Mouse (Mus musculus) v-Abl transformed pro-B cells (cell line): ENCODE data around the gene Galc.

Experiments used
- in situ Hi-C, 2 experiments: fragments of 400-800 bp; cut with MboI; formaldehyde crosslinking; loops; one replicate each; pipeline ENCODE4 v1.15.1; 2025; ENCODE audit not compliant: unreplicated experiment in 2 of 2

The Galc gene

DNA sequence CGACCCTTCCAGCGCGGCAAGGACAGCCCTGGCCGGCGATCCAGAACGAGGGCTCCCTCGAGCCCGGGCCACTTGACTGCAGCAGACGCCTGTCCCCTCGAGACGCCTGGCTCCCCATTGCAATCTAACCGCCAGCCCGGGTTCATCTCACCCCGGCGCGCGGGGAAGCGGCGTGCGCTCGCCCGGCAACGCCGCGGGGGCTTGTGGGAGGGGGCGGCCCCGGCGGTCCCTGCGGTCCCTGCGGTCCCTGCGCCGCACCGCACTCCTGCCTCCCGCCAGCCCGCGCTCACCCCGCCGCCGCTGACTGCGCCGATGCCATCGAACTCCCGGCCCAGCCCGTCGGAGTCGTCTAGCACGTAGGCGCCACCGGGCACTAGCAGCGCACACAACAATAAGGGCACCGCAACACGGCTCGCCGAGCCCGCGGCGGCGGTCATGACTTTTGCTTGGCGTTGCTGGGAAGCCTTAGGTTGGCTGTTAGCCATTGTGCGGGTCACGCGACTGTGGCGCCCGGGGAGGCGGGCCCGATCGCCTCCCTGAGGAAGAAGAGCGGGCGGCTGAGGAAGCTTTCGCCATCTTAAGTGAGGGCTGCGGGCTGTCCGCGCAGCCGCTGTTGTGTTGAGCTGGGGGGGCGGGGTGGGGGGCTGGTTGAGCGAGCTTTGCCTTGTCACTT is at the start of gene Galc:
Galc (minus strand) TSS at position 615 of the 673 bp plus-strand sequence.
- in situ Hi-C loops, result no loop called here

- in situ Hi-C loops, result no loop called here
Observed at GRCm38 (mm10) chr12:98307179-98307915, 48.1 kb upstream of the Galc start.

- in situ Hi-C loops, result no loop called here
Observed at GRCm38 (mm10) chr12:98303013-98303412, 43.8 kb upstream of the Galc start.

- in situ Hi-C loops, result no loop called here
Observed at GRCm38 (mm10) chr12:98301980-98302379, 42.7 kb upstream of the Galc start.

DNA sequence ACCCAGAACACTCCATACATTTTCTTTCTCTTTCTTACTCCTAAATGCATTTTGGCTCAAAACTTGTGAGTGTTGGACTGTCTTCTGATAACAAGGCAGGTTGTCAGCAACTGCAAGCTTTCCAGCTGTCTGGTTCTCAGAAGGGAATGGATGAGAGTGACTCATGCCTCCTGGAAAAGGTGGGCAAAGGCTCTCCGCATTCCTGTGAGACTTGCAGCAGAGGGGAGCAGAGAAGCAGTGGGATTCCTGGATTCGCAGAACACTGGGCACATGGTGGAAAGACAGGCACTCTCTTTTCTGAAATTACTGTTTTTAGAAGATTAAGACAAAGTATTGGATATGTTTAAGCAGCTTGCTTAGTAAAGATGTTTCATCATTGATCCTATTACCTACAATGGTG is 35.0 kb upstream of the Galc start:
- in situ Hi-C loops, result no loop called here

DNA sequence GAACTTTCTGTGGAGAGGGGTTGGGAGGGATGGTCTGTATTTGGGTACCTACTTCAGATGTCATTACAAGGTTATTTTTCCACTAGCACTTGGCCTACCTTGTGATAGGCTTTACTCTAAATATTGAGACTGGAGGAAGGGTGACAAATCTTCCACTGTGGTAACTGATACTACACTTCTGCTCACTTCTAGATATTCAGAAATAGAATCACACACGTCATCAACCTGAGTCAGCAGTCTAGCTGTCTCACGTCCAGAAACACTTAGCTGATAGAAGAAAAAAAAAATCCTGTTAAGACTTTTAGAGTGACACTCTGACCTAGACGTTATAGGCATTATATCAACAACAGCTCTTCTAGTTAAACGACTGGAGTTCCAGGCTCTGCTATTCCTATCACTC is 33.0 kb upstream of the Galc start:
- in situ Hi-C loops, result no loop called here

- in situ Hi-C loops, result no loop called here
Observed at GRCm38 (mm10) chr12:98290475-98290874, 31.2 kb upstream of the Galc start.

GRCm38 (mm10) chr12:98284477-98284876 is 25.2 kb upstream of the Galc start:
- in situ Hi-C loops, result loop anchor here (10.0 kb wide), 1 partner anchor 600 kb away; no protein-coding TSS in a partner anchor

DNA sequence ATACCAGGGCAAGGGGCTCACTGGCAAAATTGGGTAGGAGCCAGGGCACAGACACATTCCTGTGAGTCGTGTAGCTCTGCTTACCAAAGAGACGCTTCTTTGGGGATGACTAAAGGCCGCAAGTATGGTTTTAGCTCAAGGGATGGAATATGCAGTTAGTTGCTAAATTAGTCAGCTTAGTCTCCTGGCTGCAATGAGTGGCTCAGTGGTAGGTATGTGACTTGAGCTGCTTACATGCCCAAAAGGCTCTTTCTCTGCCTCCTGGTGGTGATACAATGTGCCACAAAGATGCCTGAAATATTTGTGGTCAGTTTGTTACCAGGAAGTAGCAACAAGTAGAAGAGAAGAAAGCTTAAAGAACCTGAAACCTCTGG is 24.2 kb upstream of the Galc start:
- in situ Hi-C loops, result loop anchor here (10.0 kb wide), 1 partner anchor 601 kb away; no protein-coding TSS in a partner anchor

DNA sequence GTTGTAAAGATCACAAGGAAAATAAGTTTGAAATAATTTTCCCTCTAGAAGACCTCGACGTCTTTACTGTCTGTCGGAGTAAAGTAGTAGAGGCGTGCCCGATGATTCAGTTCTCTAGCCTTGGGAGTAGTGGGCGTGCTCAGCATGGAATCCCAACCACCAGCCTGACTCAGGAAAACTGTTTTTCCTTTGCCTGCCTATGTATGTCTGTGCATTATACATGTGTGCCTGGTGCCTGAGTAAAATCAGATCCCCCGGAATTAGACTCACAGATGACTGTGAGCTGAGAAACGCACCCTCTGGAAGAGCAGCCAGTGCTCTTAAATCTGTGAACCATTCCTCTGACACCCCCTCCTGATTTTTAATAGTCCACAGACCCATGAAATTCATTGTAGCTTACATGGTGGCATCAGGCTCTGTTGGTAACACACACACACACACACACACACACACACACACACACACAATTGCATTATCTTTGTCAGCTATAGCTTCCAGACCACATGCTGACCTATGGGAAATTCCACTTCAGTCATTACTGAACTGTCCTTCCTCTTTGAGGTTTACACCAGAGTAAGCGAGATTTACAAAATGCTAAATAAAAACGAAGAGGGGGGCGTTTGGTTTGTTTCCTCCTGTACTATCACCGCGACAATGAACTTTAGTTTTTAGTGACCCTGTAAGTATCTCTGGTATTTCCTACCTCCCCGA is 23.7 kb upstream of the Galc start:
- in situ Hi-C loops, result loop anchor here (10.0 kb wide), 1 partner anchor 602 kb away; no protein-coding TSS in a partner anchor

DNA sequence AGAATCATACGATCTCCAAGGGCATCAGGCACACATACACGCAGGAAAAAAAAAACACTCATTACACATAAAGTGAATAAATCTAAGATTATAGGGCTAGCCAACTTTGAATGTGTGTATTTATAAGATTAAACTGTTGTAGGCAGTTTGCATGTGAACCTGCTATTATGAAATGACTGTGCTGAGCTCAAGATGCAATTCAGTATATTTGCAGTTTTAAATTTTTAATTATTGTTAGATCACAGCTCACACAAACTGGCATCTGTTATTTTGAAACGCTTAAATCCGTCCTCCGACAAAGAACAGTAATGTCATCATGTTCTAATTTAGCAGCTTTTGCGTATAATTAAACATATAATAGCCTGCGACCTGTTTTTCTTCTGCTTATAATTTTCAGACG is 21.7 kb upstream of the Galc start:
- in situ Hi-C loops, result loop anchor here (10.0 kb wide), 1 partner anchor 604 kb away; no protein-coding TSS in a partner anchor

- in situ Hi-C loops, result loop anchor here (10.0 kb wide), 1 partner anchor 604 kb away; no protein-coding TSS in a partner anchor
Observed at GRCm38 (mm10) chr12:98280530-98280929, 21.3 kb upstream of the Galc start.

DNA sequence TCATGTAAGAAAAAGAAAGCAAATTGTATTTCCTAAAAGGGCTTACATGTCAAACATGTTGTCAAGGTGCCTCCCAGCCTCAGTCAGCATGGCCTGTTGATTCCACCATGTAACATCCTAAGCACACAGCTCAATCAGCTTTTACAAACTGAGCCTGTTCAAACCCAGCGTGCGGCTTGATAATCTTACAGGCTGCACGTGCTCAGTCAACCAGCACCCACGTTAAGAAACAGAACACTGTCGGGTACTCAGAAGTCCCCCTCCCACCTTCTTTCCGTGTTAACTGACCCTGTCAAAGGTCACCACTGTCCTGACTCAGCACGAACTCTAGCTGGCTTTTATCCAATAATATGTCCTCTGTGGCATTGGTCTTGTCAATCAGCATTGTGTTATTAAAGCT is 13.2 kb upstream of the Galc start:
- in situ Hi-C loops, result loop anchor here in 1 of 2 experiments (10.0 kb wide), 2 partner anchors 182 to 312 kb away; no protein-coding TSS in a partner anchor

DNA sequence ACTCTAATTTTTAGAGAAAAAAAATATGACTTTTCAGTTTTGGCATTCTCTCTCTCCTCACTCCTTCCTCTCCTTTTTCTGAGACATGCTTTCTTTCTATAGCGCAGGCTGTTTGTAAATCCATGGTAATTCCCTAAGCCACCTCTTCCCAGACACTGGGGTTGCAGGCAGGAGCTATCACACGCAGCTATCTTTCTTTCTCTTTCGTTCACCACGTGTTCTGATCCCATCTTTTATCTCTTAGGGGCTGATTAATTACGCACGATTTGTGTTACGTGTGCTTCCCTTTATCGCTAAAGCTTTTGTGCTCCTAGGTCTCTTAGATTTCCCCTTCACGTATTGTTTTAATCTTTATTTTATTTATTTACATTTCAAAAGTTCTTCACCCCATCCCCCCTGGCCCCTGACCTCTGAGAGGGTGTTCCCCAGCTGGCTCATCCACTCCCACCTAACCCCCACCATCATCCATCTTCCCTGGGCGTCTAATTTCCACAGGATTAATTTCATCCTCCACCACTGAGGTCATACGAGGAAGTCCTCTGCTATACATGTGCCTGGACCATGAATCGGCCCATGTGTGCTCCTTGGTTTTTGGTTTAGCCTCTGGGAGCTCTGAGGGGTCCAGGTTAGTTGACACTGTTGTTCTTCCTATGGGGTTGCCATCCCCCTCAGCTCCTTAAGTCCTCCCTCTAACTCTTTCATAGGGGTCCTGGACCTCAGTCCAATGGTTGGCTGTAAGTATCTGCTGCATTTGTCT is 11.7 kb upstream of the Galc start:
- in situ Hi-C loops, result loop anchor here in 1 of 2 experiments (10.0 kb wide), 2 partner anchors 184 to 314 kb away; no protein-coding TSS in a partner anchor

GRCm38 (mm10) chr12:98269791-98270745 is 10.8 kb upstream of the Galc start:
- in situ Hi-C loops, result loop anchor here in 1 of 2 experiments (10.0 kb wide), 2 partner anchors 185 to 315 kb away; no protein-coding TSS in a partner anchor

- in situ Hi-C loops, result no loop called here
Observed at GRCm38 (mm10) chr12:98268441-98269369, 9.4 kb upstream of the Galc start, which contains the start of gene Gpr65. Gene Gpr65, plus strand, starts transcription at chr12:98268635.

- in situ Hi-C loops, result no loop called here
Observed at GRCm38 (mm10) chr12:98265697-98266096, 6.4 kb upstream of the Galc start.

DNA sequence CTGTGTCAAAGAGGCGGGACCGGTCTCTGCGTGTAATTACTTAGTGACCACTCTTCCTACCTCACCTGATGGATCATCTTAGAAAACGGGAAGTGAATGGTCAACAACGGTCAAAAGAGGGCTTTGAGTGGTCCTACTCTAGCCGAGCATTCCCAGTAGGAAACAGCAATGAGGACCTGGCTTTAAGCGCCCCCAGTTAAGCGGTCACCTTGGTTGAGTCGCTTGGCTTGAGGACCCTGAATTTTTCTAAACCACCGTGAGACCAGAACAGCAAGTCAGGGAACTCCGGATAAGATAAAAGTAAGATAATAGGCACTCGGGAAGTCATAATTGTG is 226 bp upstream of the Galc start:
- in situ Hi-C loops, result no loop called here
